Mouse (Mus musculus) heart, postnatal 0 days (tissue): ENCODE results near the gene Tapbp. TPM values are rescaled to one million over a fixed set of nuclear protein-coding genes. Genes with fewer than 3 reads are reported as not detected.

Experiments
- ATAC-seq: fragments of 200-750 bp; cut with Nextera tagmentation; 2 replicates; pipeline ENCODE4 v1.8.0; 2017; ENCODE audit warnings: low read depth, moderate number of reproducible peaks, moderate library complexity; ENCODE audit not compliant: insufficient read depth
- DNase-seq: peaks from one replicate; pipeline ENCODE4 v3.0.0-alpha.2; 2016; ENCODE audit warnings: low spot score
- H3K27ac ChIP-seq: fragments of 300-500 bp; sonication (generic); 2 replicates; pipeline ENCODE4 v1.5.1; 2014; ENCODE audit warnings: low read depth, mild to moderate bottlenecking
- H3K27me3 ChIP-seq: fragments of 300-500 bp; sonication (generic); 2 replicates; pipeline ENCODE4 v1.6.1; 2014; ENCODE audit warnings: low read length, mixed read lengths; ENCODE audit not compliant: control insufficient read depth, insufficient read depth
- H3K36me3 ChIP-seq: fragments of 300-500 bp; sonication (generic); replicated peaks from 2 replicates; pipeline ENCODE4 v1.6.1; 2014; ENCODE audit warnings: low read length, mixed read lengths; ENCODE audit not compliant: control insufficient read depth, insufficient read depth
- H3K4me1 ChIP-seq: fragments of 300-500 bp; sonication (generic); 2 replicates; pipeline ENCODE4 v1.6.1; 2014; ENCODE audit warnings: antibody characterized with exemption; ENCODE audit not compliant: control insufficient read depth, insufficient read depth
- H3K4me2 ChIP-seq: fragments of 300-500 bp; sonication (generic); 2 replicates; pipeline ENCODE4 v1.6.1; 2014; ENCODE audit warnings: low read depth, mild to moderate bottlenecking, low read length, moderate library complexity
- H3K4me3 ChIP-seq: fragments of 300-500 bp; sonication (generic); 2 replicates; pipeline ENCODE4 v1.5.1; 2014; ENCODE audit warnings: low read depth, low read length
- H3K9ac ChIP-seq: fragments of 300-500 bp; sonication (generic); replicated peaks from 2 replicates; pipeline ENCODE4 v1.6.1; 2014; ENCODE audit warnings: low read depth, low read length, mixed read lengths
- H3K9me3 ChIP-seq: fragments of 300-500 bp; sonication (generic); replicated peaks from 2 replicates; pipeline ENCODE4 v1.6.1; 2016; ENCODE audit warnings: low read length; ENCODE audit not compliant: control insufficient read depth
- CTCF ChIP-seq: IDR thresholded peaks from 2 replicates; pipeline ENCODE4 v1.5.1; 2016; ENCODE audit warnings: antibody characterized with exemption, control low read depth, low read depth
- EP300 ChIP-seq: IDR thresholded peaks from 2 replicates; pipeline ENCODE4 v1.6.1; 2016; ENCODE audit warnings: antibody characterized with exemption, low read depth
- WGBS: fragments of 180-500 bp; shearing (Covaris S2); extraction: QIAGEN DNeasy Blood & Tissue Kit; methylation state at CpG from one replicate; pipeline ENCODE4 v1.1.7; 2014; 5-methylcytosine and 5-hydroxymethylcytosine counted together
- polyA plus RNA-seq: library from polyadenylated mRNA; unstranded; fragments of >200 nt; fragmentation: Nextera tagmentation; extraction: Ambion mirVana; gene quantifications from 2 replicates; pipeline ENCODE4 v1.2.1, GENCODE M21; 2015
- total RNA-seq: library from RNA; depleted of rRNA; stranded (reverse); fragments of >200 nt; gene quantifications from 2 replicates; pipeline ENCODE4 v1.2.3, GENCODE M21; 2014; ENCODE audit warnings: low replicate concordance

Gene Tapbp
- total and polyA plus RNA-seq, 2 experiments from 2014 or later = 51.3 to 84.1 TPM

GRCm38 (mm10) chr17:33943454-33943853 lies 27.8 kb downstream of the Tapbp start:
- H3K4me3 ChIP-seq = no peak overlapping the region
- 91% methylated on average over 15 of the region's 15 CpGs for WGBS
- no peak overlapping the region for H3K27ac ChIP-seq
- DNase-seq (no peak), ATAC-seq (no peak)
- no peak for TF ChIP-seq EP300
- TF ChIP-seq CTCF = no peak
- H3K4me2 ChIP-seq = no peak overlapping the region
- H3K36me3 ChIP-seq = peaks cover 28% of the 10 kb centered on the region
- H3K9ac ChIP-seq = no peak overlapping the region
- no peaks in the 10 kb centered on the region for H3K27me3 ChIP-seq
- H3K4me1 ChIP-seq = peaks cover 13% of the 10 kb centered on the region
- no peaks in the 10 kb centered on the region for H3K9me3 ChIP-seq

GRCm38 (mm10) chr17:33947430-33948089 lies 31.9 kb downstream of the Tapbp start:
- H3K4me1 ChIP-seq = peaks cover 22% of the 10 kb centered on the region
- DNase-seq (no peak), ATAC-seq (no peak)
- no peak overlapping the region for H3K4me2 ChIP-seq
- no peaks in the 10 kb centered on the region for H3K9me3 ChIP-seq
- no peaks in the 10 kb centered on the region for H3K27me3 ChIP-seq
- no peak overlapping the region for H3K27ac ChIP-seq
- H3K4me3 ChIP-seq = no peak overlapping the region
- peaks cover 39% of the 10 kb centered on the region for H3K36me3 ChIP-seq
- WGBS = 82% methylated on average over 10 of the region's 10 CpGs
- no peak overlapping the region for H3K9ac ChIP-seq
- TF ChIP-seq CTCF (no peak), EP300 (no peak)

- no peak for TF ChIP-seq EP300
- DNase-seq (no peak), ATAC-seq (no peak)
- no peaks in the 10 kb centered on the region for H3K27me3 ChIP-seq
- H3K36me3 ChIP-seq = peaks cover 40% of the 10 kb centered on the region
- 82% methylated on average over 22 of the region's 22 CpGs for WGBS
- no peak overlapping the region for H3K27ac ChIP-seq
- no peak overlapping the region for H3K9ac ChIP-seq
- H3K4me3 ChIP-seq = no peak overlapping the region
- H3K9me3 ChIP-seq = no peaks in the 10 kb centered on the region
- H3K4me2 ChIP-seq = no peak overlapping the region
- H3K4me1 ChIP-seq = peaks cover 22% of the 10 kb centered on the region
Observed at GRCm38 (mm10) chr17:33948090-33948904, 32.6 kb downstream of the Tapbp start.

- Histone ChIP-seq H3K36me3 (peaks cover 35% of the 10 kb centered on the region), H3K27ac (no peak overlapping the region), H3K9me3 (no peaks in the 10 kb centered on the region), H3K27me3 (no peaks in the 10 kb centered on the region), H3K4me1 (peaks cover 23% of the 10 kb centered on the region), H3K4me3 (no peak overlapping the region), H3K4me2 (no peak overlapping the region), H3K9ac (no peak overlapping the region)
- 80% methylated on average over 19 of the region's 19 CpGs for WGBS
- TF ChIP-seq EP300 (no peak), CTCF (no peak)
- no peak for DNase-seq
- ATAC-seq = no peak
Observed at GRCm38 (mm10) chr17:33948905-33949537, 33.3 kb downstream of the Tapbp start.

GRCm38 (mm10) chr17:33950131-33950625 lies 34.5 kb downstream of the Tapbp start:
- H3K36me3 ChIP-seq = peaks cover 24% of the 10 kb centered on the region
- peaks cover 32% of the 10 kb centered on the region for H3K4me1 ChIP-seq
- DNase-seq (no peak), ATAC-seq (no peak)
- no peak overlapping the region for H3K27ac ChIP-seq
- no peaks in the 10 kb centered on the region for H3K27me3 ChIP-seq
- no peaks in the 10 kb centered on the region for H3K9me3 ChIP-seq
- H3K4me3 ChIP-seq = peak overlapping the region; percentile 55
- H3K9ac ChIP-seq = peak overlapping the region; percentile 57; the same call in 1 of the 2 replicates
- TF ChIP-seq CTCF (no peak), EP300 (no peak)
- 69% methylated on average over 10 of the region's 10 CpGs for WGBS
- peak overlapping the region; percentile 90 for H3K4me2 ChIP-seq
